Mouse (Mus musculus): ENCODE measurements at regions not wholly inside any gene's neighbourhood (a gene's known extent, or its start where the extent isn't known, plus 50 kb on each side); places are given as distances from the start of the nearest gene placed in this dataset.

DNA sequence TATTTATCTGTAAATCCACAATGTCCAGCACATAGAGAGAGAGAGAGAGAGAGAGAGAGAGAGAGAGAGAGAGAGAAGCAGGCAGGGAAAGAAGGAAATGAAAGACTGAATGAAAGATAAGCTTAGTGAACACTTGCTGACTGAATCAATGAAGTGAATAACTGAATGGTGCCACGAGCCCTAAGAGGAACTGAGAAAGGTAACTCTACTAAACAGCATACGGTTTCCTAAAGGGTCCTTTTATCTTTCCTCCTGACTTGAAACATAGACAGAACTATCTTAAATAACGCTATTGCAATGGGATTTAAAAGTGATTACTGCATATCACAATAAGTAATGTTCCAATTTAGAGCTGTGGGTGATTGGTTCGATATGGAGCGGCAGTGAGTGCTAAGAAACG is 121.0 kb downstream of the Rbm26 start:
- DNase-seq (ENCODE audit: extremely low spot score): no peak

- no peak for DNase-seq (ENCODE audit: extremely low spot score)
Observed at GRCm38 (mm10) chr14:105038798-105039197, 138.3 kb downstream of the Rbm26 start.

DNA sequence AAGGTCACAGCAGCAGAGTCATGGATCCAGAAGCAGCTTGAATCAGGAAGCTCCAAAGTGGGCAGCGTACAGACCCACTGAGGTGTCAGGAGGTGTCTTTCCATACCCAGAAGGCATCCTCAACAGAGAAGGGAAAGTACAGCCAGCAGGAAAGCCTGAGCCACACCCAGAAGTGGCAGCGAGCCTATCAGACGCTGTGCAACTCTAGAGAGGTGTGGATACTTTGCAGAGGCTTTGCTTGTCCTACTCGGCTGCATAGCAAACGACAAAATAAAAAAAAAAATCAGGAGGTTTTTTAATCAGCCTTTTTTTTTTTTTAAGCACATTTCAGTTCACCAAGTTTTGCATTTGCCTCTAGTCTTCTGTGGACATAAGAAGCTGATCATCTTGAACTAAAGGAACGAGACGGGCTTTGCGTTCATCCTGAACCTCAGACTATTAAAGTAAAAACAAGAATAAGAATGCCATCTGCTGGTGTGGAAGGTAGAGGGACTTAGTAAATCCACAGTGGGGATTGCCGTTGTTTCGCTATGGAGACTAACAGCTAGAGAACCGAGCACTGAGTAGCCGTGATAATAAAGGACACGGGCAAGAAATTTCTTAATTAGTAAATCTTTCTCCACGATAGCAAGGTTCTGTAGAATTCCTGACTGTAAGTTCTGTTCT is 142.3 kb downstream of the Rbm26 start:
- no peak for DNase-seq (ENCODE audit: extremely low spot score)

DNA sequence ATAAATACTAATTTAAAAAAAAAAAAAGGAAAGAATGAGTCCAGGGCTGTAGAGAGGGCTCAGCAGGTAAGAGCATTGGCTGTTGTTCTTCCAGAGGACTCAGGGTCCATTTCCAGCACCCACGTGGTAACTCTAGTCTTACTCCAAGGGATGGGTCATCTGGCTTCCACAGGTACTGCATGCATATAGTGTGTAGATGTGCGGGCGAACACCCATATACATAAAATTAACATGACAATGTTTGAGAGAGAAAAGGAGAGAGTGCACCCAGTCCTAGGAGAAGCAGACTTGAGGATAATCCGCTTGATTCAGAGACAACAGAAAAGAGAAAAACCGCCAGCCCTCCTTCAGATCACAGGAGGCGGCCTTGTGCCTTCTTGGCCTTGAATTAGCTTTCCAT is 157.2 kb downstream of the Rbm26 start:
- DNase-seq (ENCODE audit: extremely low spot score): no peak

- DNase-seq (ENCODE audit: extremely low spot score): peak; percentile 37
Observed at GRCm38 (mm10) chr14:105016089-105016846, 160.9 kb downstream of the Rbm26 start.

- no peak for DNase-seq (ENCODE audit: extremely low spot score)
Observed at GRCm38 (mm10) chr14:105015278-105015677, 161.8 kb downstream of the Rbm26 start.

DNA sequence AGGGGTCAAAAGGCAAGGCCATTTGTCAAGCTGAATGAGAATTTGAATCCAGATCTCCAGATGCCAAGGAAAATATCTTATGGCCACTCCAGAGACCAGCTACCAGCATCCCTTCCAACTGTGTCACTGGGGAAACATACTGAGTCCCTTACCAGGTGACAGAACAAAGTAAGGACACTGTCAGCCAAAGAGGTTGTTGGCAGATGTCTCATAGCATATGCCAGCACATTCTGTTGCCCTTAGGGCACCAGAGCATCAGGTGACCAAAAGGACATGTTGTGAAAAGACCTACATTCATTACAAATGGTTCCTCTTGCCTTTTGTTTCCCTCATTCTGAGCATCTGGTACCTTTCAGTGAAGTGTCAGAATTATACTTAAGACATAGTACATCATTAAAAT is 166.4 kb downstream of the Rbm26 start:
- DNase-seq (ENCODE audit: extremely low spot score): no peak

- DNase-seq (ENCODE audit: extremely low spot score): no peak
Observed at GRCm38 (mm10) chr14:105008331-105008730, 168.8 kb downstream of the Rbm26 start.

DNA sequence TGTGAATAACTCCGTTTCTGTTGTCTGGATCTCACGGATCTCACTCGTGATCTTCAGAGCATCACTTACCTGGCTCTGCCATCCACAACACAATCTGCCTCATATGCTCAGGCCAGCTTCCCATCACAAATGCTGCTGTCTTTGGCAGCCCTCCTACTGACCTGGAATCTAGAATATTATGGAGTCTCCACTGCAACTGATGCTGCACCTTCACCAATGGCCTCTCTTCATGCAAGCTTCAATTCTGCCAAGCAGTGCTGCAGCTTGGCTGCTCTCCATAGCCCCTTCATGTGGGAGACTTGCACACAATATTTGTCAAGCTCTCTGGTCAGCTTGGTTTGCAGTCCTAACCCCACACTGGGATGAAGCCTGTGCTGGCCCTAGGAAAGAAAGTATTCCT is 183.1 kb downstream of the Rbm26 start:
- DNase-seq (ENCODE audit: extremely low spot score): no peak

GRCm38 (mm10) chr14:104966046-104966445 is 211.1 kb downstream of the Rbm26 start:
- DNase-seq (ENCODE audit: extremely low spot score): peak; percentile 17

DNA sequence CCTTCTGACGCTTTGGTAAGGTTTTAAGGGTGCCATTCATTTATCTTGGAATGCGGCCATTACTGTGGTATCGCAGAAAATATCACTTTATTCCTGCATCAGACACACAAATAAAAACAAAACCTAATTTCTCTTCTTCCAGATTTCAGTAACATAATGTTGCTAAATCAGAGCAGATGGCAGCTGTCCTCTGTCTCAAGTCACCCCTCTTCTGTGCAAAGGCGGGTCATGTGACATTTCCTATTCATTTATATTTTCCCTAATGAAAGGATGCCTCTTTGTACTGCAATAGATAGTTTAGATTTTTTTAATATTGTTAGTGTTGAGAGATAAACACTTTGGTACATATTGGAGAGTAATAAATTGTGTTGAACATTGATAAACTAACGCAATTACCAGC is 233.7 kb downstream of the Rbm26 start:
- no peak for DNase-seq (ENCODE audit: extremely low spot score)

GRCm38 (mm10) chr14:104939961-104940360 is 237.2 kb downstream of the Rbm26 start:
- DNase-seq (ENCODE audit: extremely low spot score): no peak

- DNase-seq (ENCODE audit: extremely low spot score): no peak
Observed at GRCm38 (mm10) chr14:104937083-104937864, 239.9 kb downstream of the Rbm26 start.

DNA sequence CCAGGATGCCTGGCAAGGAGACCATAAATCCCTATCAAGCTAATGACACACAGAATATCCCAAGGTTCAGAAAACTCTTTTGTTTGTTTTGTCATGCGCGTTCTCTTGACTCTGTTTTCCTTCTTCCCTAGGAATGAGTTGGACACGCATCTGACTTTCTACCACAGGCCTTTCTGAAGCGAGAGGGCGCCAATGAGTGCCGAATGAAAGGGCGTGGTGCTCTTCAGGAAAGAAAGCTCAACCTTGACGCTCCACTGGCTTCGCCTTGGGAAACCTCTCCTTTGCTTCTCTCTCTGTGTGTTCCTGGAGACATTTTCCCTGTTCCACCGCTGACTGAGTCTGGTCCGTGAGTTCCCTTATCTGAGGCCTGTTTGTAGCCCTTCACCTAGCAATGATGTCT is 241.2 kb downstream of the Rbm26 start:
- no peak for DNase-seq (ENCODE audit: extremely low spot score)

DNA sequence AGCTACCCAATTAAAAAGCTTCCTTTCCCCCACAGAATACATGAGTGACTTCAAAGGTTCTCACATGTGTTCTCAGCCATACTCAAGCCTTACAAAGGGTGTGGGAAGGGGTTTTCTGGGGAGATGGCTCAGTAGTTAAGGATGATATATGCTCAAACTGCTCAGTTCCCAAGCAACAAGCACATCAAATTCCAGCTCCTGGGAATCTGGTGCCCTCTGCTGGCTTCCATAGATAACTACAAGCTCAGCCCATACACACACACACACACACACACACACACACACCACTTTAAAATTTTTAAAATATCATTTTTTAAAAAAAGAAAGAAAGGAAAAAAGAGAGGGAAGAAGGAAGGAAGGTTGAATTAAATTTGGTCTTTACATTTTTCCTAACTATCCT is 271.4 kb downstream of the Rbm26 start:
- no peak for DNase-seq (ENCODE audit: extremely low spot score)

- DNase-seq (ENCODE audit: extremely low spot score): no peak
Observed at GRCm38 (mm10) chr14:104902120-104903027, 274.8 kb downstream of the Rbm26 start.

DNA sequence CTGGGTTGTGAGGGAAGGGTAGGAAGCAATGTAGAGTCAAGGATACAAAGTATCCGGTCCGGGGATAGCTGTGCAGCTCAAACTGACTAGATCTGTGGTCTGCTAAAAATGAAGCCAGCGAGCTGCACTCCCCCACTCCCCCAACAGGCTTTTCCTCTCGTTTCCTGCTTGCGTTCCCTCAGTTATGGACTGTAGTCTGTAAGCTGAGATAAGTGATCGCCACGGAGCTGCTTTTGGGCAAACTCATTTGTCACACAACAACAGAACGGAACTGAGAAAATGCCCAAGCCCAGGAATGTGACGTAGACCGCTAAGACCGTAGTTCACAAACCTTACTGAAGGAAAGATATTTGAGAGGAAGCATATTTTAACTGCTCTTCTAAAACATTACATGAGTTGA is 276.1 kb downstream of the Rbm26 start:
- no peak for DNase-seq (ENCODE audit: extremely low spot score)

GRCm38 (mm10) chr14:104871203-104871602 is 305.9 kb downstream of the Rbm26 start:
- no peak for DNase-seq (ENCODE audit: extremely low spot score)

DNA sequence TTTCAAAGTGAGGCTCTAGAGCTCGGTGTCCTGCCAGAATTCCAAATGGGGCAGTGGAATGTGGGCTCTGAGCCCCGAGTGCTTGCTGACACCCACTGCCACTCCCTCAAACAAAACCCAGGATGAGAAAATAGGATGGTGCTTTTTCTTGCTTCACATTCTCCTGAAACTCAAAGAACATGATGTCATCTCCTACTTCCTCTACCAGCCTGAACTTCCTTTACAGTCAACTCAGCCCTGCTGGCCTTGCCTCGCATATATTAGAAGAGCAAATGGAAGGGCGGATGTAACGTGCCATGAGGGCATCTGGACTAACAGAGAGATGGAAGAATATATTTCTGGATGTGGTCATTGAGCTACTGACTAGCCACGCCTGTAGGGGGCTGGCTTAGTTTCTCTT is 309.6 kb downstream of the Rbm26 start:
- DNase-seq (ENCODE audit: extremely low spot score): no peak

GRCm38 (mm10) chr14:104863881-104864280 is 313.2 kb downstream of the Rbm26 start:
- DNase-seq (ENCODE audit: extremely low spot score): no peak

DNA sequence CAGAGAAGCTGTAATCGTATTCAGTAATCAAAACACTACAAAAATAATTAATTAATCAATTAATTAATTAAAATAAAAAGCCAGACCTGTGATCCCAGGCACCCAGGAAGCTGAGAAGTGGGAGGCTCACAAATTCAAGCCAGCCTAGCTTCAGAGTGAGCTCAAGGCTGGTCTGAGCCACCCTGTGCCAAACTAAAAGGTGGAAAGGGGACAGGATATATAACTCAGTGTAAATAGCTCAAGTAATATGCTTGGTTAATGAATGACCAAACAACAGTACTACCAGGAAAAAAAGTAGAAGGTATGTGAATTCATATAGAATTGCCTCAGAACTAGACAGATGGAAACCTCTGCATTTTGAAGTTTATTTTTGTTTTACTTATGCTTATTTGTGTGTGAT is 321.2 kb downstream of the Rbm26 start:
- no peak for DNase-seq (ENCODE audit: extremely low spot score)

- no peak for DNase-seq (ENCODE audit: extremely low spot score)
Observed at GRCm38 (mm10) chr14:104849274-104849673, 326.8 kb upstream of the Rnf219 start.
